Mouse (Mus musculus): ENCODE data around the gene AU018091.
"Not testable (repeated sequence)": the region's sequence is repeated elsewhere in the genome, so short reads cannot be mapped to it uniquely, and the experiment has no call there.

The AU018091 gene

DNA sequence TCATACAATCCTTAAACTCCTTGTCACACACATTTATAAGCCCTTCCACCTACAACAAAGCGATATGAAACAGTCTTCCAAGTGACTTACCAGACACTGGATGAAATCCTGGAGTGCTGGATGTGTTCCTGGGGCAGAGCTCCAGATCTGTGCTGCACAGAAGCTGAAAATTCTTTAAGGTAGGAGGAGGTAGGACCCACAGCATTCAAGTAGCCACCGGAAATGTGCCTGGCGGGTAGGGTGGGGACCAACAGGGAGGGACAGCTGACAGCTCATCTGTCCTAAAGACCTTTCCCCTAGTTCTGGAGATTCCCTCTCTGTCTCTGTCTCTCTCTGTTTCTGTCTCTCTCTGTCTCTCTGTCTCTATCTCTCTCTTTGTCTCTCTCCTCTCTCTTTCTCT is at the start of gene AU018091:
AU018091 (minus strand) TSS at position 279 of the 400 bp plus-strand sequence.
- DNase-seq (ENCODE audit: low read depth), result no peak

DNA sequence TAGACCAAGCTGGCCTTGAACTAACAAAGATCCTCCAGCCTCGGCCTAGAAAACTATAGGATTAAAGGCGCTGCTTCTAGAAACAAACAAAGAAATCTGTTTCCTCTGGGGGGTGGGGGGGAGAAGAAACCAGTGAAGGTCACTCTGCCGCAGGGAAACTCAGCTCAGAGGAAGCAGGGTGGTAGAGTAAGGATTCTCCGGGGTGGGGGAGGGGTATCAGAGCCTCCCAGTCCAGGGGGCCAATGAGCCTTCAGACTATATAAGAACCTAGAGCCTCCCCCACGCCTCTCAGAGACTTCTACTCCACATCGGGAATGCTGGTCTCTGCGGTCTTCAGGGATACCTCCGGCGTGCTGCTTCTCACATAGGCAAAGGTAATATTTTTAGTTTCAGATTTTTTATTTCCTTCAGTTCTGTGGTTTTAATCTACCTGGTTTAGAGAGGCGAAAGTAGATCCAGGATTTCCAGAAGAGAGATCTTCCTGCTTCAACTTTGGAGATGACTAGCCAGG is 48.6 kb upstream of the AU018091 start:
- no peak for DNase-seq (ENCODE audit: low read depth)

DNA sequence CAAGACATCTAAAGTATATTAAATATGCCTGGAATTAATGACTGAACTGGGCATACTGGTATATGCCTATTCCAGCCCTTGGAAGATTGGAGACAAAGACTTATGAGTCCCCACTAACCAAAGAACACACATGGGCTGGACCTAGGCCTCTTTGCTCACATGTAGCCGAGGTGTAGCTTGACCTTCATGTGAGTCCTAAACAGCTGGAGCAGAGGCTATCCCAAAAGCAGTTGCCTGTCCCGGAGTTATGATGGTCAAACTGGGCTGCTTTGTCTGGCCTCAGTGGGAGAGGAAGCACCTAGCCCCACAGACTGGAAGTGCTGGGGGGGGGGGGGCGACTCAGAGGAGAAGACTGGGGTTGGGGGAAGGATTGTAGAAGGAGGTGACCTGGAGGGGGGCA is 47.3 kb upstream of the AU018091 start:
- no peak for DNase-seq (ENCODE audit: low read depth)

DNA sequence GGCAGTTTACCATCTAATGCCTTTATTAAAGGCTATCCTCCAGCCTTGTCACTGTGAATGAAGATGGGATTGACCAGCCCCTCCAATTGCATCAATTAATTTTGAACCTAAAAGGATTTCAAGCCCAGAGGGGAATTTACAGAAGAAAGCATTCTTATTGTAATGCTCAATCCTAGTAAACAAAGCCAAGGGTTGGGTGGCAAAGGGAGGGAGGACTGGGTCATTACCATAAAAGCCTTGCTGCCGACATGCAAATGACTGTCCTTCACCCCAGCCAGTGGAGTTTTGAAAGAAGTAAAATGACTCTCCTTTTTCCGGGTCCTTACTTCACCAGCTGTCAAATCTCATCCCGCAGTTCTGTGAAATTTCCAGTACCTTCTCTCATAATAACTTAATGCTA is 44.6 kb upstream of the AU018091 start:
- no peak for DNase-seq (ENCODE audit: low read depth)

DNA sequence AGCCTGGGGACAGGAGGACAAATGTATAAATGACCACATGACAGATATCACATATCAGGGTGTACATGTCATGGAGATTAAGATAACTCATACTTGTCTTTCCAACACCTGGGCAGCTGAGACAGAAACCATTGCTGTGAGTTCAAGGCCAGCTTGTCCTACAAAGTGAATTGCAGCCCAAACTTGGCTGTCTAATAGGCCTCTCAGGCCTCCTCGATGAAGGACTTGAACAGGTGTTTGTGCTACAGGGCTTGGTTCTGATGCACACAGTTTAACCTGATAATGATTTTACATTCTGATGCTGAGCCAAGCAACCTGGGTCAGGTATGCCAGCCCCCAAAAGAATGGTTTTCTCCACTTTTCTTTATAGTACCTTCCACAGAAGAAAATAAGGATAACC is 44.2 kb upstream of the AU018091 start:
- no peak for DNase-seq (ENCODE audit: low read depth)

DNA sequence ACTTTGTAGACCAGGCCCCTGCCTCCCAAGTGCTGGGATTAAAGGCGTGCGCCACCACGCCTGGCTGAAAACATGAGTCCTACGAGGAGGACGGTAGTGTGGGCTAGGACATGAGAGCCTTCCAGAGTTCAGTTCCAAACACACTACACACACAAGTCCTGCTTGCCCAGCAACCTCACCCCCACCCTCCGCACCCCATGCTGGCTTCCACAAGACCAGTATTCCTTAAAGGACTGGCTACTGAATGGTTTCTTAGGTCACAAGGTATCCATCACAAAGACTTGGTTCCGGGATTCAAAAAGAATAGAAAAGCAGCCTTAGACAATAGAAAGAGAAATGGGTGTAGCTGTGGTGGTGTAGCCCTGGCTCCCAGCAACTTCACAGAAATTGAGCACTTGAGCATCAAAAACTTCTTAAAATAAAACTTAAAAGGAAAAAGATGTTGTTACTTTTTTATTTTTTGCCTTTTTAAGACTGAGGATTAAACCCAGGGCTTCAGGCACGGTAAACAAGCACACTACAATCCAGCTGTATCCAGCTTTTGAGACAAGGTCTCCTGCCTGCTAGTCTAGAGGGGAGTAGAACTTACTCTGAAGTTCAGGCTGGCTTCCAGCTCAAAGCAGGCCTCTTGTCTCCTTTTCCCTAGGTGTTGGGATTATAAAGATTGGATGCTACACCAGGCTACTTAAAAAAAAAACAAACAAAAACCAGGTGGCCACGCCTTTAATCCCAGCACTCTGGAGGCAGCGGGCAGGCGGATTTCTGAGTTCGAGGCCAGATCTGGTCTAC is 43.2 kb upstream of the AU018091 start:
- no peak for DNase-seq (ENCODE audit: low read depth)

DNA sequence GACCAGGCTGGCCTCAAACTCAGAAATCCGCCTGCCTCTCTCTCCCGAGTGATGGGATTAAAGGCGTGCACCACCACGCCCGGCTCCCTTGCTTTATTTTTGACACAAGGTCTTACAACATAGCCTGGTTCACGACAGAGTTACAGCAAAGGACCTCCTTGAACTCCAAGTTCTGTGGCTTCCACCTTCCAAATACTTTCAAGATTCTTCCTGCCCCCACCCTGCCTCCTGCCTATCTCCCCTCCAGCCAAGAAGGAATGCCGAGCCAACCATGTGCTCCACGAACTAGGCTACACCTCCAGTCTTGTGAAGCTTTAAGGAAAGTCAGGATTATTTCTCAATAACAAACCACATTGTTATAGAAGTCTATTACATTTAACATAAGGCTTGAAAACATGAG is 42.5 kb upstream of the AU018091 start:
- DNase-seq (ENCODE audit: low read depth), result no peak

DNA sequence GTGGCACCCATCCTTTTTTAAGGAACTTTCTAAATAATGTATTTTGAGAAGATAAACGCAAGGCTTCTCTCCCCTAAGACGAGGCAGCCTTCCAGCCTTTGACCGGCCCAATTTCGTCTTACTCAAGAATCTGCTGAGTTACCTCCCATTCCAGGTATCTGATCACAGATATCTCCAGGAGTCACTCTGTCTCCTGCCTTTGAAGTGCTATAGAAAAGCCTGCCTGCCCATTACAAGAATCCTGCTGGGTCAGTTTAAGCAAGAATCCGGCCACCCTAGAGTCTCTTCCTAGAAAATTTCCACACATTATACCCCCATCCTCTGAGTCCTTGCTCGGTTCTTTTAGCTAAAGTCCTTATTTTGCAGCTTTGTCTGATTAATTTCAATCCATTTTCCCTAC is 41.6 kb upstream of the AU018091 start:
- no peak for DNase-seq (ENCODE audit: low read depth)

DNA sequence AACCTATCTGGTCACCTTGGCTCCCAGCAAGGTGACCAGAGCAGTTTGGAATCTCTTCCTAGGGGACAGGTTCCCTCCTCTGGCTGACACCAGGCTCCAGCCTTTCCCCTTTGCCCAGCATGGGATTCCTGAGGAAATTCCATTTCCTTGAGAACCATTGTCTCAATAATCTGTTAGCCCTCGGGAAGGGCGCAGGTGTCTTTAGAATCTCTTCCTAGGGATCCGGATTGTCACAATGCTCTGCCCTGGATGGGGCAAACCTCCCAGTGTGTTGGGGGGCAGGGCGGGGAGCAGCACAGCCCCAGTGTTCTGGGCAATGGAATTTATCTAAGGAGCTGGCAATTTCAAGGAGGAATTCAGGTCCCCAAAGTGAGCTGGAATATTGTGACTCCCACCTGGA is 37.5 kb upstream of the AU018091 start:
- DNase-seq (ENCODE audit: low read depth), result no peak

DNA sequence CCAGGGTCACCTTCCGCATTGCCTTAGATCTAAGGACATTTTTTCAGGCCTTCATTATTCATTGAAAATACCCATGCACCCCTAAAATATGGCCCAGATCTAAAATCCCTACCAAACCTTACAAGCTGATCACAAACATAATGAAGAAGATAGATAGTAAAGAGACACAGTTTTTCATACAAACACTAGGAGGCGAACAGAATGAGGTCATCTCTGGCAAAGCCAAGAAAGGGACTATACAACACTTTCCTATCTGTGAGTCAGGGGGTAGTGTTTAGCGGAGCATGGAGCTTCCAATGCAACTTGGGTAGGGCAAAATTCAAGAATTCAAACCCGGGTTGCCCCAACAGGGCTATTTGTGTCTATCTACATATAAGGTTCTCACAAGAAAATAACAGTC is 35.6 kb upstream of the AU018091 start:
- no peak for DNase-seq (ENCODE audit: low read depth)

DNA sequence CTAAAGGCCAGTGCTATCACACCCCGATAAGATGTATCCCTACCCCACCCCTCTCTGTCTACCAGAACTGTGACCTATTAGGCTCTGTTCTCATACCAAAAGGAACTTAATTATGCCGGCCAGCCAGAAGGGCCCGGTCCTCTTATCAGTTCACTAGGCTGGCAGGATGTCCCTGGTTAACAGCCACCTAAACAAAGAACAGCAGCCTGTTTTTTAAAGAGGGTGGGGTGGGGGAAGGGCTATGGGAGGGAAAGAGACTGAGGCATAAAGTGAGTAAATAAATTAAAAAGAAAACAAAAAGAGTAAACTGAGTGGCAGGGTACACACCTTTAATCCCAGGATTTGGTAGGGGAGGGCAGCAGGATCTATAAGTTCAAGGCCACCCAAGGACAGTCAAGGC is 34.9 kb upstream of the AU018091 start:
- no peak for DNase-seq (ENCODE audit: low read depth)

DNA sequence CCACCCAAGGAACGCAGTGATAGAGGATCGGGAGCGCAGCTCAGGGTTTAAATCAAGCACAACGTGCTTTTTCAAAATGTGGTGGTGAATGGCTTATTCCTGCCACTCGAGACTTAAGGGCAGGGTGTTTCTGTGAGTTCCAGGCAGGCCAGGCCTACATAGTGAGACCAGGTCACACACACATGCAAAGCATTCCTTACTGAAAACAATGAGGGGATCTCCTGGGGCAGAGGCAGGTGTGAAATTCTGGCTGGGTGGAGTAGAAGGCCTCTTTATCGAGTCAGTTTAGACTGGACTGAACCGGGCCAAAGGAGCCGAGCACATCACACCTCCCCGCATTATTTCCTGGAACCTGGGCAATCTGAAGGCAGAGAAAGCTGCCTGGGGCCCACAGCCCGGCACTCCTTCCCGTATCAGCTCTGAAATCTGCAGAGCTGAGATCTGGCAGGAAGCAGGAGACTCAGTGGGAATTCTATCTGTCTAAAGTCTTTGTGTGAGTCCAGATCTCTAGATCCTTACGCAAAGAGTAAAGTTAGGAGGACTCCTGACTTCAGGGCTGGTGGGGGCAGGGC is 32.2 kb upstream of the AU018091 start:
- no peak for DNase-seq (ENCODE audit: low read depth)

DNA sequence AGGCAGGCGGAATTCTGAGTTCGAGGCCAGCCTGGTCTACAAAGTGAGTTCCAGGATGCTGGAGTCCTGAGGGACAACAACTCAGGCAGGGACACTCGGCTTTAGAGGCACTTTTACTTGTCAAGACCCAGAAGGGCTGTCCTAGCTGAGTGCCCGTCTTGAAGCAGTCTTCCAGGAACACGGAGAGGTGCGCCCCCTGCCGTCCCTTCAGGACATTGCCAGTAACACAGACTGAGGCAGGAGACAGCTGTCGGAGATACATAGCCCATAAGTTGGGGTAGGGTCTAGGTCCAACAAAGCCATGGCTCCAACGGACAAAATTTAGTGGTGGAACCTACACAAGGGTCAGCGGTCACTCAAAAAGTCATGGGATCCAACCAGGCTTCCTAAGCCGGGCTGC is 29.9 kb upstream of the AU018091 start:
- peak; percentile 32 for DNase-seq (ENCODE audit: low read depth)

DNA sequence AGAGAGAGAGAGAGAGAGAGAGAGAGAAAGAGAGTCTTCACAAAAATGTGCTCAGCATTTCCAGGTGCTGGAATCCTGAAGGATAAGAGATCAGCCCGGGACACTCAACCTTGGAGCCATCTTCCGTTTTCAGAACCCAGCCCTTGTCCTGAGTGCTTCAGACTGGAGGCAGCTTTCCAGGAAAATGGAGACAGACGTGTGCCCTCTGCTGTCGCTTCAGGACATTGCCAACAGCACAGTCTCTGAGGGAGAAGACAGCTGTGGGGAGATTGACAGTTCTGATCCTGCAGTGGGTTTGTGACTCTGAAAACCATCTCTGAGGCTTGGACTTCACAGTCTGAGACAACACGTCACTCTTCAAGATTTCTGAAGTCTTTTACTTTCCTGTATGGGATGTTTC is 26.8 kb upstream of the AU018091 start:
- no peak for DNase-seq (ENCODE audit: low read depth)

DNA sequence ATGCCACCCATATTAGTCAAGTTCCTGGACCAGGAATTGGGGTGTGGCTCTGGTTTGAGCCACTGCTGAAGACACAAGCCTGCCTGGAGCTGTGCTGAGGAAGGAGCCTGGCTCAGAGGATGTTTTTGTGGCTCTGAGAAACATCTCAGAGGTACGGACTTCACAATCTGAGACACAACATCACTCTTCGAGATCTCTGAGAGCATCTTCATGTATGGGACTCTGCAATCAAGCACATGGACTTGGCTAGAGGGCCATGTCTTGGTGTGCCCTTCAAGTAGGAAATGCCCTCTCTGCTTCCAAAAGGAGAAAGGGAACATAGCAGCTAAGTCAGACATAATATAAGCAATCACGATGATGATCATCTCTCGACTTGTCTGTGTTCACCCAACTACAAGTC is 25.5 kb upstream of the AU018091 start:
- DNase-seq (ENCODE audit: low read depth), result no peak

DNA sequence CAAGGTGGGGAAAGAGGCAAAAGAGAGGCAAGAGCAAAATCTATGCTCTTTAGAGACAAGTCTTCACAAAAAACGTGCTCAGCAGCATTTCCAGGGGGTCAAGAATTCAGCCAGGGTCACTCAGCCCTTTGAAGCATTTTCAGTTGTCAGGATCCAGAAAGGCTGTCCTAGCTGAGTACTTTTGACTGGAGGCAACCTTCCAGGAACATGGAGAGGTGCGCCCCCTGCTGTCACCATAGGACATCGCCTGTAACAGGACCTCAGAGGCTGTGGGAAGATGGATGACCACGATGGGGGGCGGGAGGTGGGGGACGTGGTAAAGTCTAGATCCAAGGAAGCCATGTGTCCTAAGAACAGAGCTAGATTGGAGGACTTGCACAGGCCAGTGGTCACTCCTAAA is 24.9 kb upstream of the AU018091 start:
- DNase-seq (ENCODE audit: low read depth), result peak; percentile 22

DNA sequence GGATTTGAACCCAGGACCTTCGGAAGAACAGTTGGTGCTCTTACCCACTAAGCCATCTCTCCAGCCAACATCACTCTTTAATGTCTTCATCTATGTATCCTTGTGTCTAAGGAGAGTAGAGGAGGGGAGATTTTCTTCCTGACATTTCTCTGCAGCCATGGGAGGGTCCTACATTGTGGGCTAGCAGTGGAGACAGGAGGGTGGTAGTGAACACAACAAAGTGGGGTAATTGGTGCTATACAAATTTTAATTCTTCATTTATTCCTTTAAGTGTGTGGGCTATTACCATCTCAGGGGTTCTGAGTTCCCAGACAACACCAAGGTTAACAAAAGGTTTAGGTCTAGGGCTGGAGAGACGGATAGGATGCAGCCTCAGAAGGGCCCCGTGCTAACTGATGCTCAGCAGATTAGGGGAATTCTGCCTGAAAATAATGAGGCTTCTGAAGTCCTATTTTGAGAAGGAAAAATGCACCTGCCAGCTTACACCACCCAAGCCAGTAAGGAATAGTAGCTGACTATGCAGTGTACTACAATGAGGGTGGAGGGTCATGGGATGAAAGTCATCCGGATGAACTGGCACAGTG is 24.1 kb upstream of the AU018091 start:
- DNase-seq (ENCODE audit: low read depth), result no peak

DNA sequence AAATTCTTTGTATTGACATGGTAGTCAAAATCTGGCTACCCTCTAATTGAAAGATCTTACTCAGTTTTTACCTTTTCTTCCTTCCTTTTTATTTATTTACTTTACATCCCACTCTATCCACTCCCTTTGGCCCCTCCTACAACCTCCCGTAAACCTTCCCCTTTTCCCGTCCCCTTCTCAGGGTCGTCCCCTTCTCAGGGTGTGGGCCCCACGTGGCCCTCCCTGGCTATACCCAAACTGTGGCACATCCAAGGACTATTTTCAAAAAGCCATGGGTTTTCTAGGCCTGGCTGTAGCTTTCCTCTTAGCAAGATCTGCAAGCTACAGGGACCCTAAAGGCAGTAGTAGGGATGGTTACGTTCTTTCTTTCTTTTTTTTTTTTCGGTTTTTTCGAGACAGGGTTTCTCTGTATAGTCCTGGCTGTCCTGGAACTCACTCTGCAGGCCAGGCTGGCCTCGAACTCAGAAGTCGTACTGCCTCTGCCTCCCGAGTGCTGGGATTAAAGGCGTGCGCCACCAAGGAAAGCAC is 23.0 kb upstream of the AU018091 start:
- no peak for DNase-seq (ENCODE audit: low read depth)

DNA sequence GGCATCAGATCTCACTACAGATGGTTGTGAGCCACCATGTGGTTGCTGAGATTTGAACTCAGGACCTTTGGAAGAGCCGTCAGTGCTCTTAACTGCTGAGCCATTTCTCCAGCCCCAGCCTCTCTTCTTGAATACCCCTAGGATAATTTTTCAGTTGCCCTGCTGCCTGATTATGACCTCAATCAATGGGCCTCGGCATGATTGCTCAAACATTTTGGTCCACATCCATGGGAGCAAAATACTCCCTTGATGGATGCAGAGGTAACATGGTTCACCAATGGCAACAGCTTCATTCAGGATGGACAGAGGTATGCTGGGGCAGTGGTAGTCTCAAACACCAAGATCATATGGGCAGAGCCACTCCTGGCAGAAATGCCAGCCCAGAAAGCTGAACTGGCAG is 17.7 kb upstream of the AU018091 start:
- not testable (repeated sequence) for DNase-seq (ENCODE audit: low read depth)

DNA sequence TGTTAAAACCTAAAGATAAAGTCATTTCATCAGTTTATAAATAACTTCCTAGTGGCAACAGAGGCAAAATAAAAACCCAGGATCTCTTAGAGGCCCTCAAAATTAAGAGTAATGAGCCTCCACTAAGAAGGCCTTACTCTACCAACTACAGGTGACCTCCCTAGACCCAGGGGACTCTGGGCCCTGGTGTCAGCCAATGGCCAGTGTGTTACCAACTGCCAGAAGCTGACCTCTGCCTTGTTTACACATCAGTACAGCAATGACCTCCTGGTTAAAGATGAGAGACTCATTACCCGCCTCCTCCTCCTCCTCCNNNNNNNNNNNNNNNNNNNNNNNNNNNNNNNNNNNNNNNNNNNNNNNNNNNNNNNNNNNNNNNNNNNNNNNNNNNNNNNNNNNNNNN is 17.1 kb upstream of the AU018091 start:
- DNase-seq (ENCODE audit: low read depth), result no peak

DNA sequence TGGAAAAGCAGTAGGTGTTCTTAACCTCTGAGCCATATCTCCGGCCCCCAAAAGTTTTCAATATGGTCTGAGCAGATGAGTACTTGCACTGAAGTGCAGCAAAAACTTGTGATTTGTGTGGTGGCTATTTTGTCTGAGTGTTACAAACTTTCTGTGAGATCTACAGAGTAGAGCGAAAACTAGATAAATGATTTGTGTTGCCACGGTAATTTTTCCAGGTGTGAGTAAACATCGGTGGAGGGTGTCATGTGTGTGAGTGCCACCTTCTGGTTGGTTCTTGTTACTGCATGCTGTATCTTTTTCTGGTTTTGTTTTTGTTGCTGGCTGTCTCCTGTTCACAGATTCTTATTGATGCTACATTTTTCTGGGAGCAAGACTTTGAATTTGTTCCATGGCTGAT is 15.4 kb upstream of the AU018091 start:
- DNase-seq (ENCODE audit: low read depth), result no peak

DNA sequence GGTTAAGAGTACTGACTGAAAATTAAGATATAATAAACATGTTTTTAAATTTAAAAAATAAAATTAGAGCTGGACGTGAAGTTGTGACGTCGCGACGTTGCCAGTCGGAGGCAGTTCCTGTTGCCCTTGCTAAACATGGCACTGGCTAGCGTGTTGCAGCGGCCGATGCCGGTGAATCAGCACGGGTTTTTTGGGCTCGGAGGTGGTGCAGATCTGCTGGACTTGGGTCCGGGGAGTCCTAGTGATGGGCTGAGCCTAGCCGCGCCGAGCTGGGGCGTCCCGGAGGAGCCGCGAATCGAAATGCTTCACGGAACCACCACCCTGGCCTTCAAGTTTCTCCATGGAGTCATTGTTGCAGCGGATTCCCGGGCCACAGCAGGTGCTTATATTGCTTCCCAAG is 12.0 kb upstream of the AU018091 start:
- not testable (repeated sequence) for DNase-seq (ENCODE audit: low read depth)

DNA sequence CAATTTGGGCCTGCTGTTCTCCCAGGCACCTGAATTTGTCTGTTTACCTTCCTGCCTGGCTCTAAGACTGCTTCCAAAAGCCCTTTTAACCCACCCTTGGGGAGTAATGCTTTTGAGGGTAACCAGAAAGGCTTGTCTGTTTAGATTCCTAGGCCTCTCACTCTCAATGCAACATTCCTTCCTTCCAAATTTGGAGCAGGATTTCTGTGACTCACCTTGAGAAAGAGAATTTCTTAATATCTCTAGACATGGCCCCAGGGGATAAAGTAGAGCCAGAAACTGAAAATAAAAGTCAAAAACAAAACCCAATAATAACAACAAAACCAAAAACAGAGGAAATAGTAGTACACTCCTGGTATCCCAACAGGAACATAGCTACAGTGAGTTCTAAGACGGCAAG is 707 bp downstream of the AU018091 start:
- DNase-seq (ENCODE audit: low read depth), result no peak
